Mouse (Mus musculus): Measurements from ENCODE around the gene Zswim4.

DNA sequence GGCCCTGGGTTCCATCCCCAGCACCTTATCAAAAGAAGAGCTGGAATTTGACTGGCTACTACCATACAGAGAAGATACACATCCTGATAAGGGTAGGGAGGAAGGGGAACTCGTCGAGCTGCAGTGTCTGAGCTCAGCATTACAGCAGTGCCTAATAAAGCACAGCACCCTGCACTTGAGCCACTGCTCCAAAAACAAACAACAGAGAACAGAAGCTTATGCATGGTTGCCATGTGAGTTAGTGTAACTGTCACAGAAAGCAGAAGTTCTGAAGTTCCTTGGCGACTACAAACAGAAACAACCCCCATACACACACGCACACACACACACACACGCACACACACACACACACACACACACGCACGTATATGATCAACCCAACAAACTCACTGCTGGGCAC is 16.8 kb downstream of the Zswim4 start:
- no peak for TF ChIP-seq HCFC1 (IDR thresholded peaks at IDR 0.05; ENCODE audit: borderline replicate concordance, insufficient read depth, low read length)
- TF ChIP-seq ZC3H11A (IDR thresholded peaks at IDR 0.05; ENCODE audit: borderline replicate concordance, low read depth, low read length) = no peak

Measured in ES-E14 (cell line).